Mouse (Mus musculus): ENCODE data around the gene Bcl9l.

Bcl9l gene

GRCm38 (mm10) chr9:44513610-44514009 lies 31.0 kb downstream of the Bcl9l start:
- peak; percentile 13 for DNase-seq

GRCm38 (mm10) chr9:44514147-44514546 lies 31.5 kb downstream of the Bcl9l start:
- no peak for DNase-seq

GRCm38 (mm10) chr9:44515131-44515751 lies 32.6 kb downstream of the Bcl9l start:
- DNase-seq: peak; percentile 15

GRCm38 (mm10) chr9:44515891-44516290 lies 33.3 kb downstream of the Bcl9l start:
- no peak for DNase-seq

- DNase-seq: no peak
These were observed 34.7 kb downstream of the Bcl9l start for GRCm38 (mm10) chr9:44517368-44517767.

GRCm38 (mm10) chr9:44518068-44518467 lies 35.4 kb downstream of the Bcl9l start:
- no peak for DNase-seq

- no peak for DNase-seq
These were observed 39.3 kb downstream of the Bcl9l start for GRCm38 (mm10) chr9:44521927-44522326.

- DNase-seq: no peak
These were observed 41.1 kb downstream of the Bcl9l start for GRCm38 (mm10) chr9:44523686-44524085.

- no peak for DNase-seq
These were observed 41.7 kb downstream of the Bcl9l start for GRCm38 (mm10) chr9:44524235-44524826.

- DNase-seq: no peak
These were observed 42.4 kb downstream of the Bcl9l start for GRCm38 (mm10) chr9:44525001-44525400.

- no peak for DNase-seq
These were observed 43.0 kb downstream of the Bcl9l start for GRCm38 (mm10) chr9:44525589-44525988.

- DNase-seq: no peak
These were observed 43.9 kb downstream of the Bcl9l start for GRCm38 (mm10) chr9:44526337-44527112.

GRCm38 (mm10) chr9:44528340-44528739 lies 45.7 kb downstream of the Bcl9l start:
- DNase-seq: no peak

GRCm38 (mm10) chr9:44532991-44533580 lies 50.5 kb downstream of the Bcl9l start:
- DNase-seq: no peak

- DNase-seq: no peak
These were observed 55.1 kb downstream of the Bcl9l start for GRCm38 (mm10) chr9:44537625-44538301.

- no peak for DNase-seq
These were observed 57.3 kb downstream of the Bcl9l start for GRCm38 (mm10) chr9:44539816-44540421.

GRCm38 (mm10) chr9:44540676-44541075 lies 58.1 kb downstream of the Bcl9l start:
- DNase-seq: no peak

- DNase-seq: no peak
These were observed 59.7 kb downstream of the Bcl9l start for GRCm38 (mm10) chr9:44542364-44542763.

GRCm38 (mm10) chr9:44544986-44545385 lies 62.4 kb downstream of the Bcl9l start:
- no peak for DNase-seq

GRCm38 (mm10) chr9:44548412-44549152 lies 66.0 kb downstream of the Bcl9l start:
- DNase-seq: no peak

- no peak for DNase-seq
These were observed 68.5 kb downstream of the Bcl9l start for GRCm38 (mm10) chr9:44551138-44551537.

GRCm38 (mm10) chr9:44552161-44552560 lies 69.5 kb downstream of the Bcl9l start:
- no peak for DNase-seq
